Mouse (Mus musculus): ENCODE data around the gene Sptbn2. TPM values are rescaled to one million over a fixed set of nuclear protein-coding genes. Genes with fewer than 3 reads are reported as not detected.

The Sptbn2 gene
- polyA plus RNA-seq, 1 experiment from 2014 or later = 0.51 TPM

DNA sequence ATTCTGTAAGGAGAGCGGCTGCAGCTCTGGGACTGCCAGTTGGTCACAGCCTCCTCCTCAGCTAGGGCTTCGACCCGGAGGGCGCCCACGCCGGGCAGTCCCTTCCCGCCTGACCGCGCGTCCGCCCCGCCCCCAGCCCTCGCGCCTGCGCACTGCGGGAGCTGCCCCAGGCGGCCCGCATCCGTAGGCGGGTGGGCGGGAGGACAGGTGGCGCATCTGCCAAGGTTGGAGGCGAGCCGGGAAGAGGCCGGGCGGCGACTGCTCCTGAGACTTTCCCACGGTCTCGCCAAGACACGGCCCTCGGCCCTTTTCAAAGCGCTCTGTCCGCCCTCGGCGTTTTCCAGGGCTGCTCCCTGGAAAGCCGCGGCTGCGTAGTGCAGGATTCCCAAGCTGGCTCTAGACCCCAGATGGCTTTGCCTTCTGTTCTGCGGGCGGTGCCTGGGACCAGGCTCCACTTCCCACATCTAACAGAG, 12.7 kb upstream of the Sptbn2 start, which contains the start of gene Gm960:
Gene Gm960 (minus strand): TSS at position 464 of the 473 bp plus-strand sequence.
- TF ChIP-seq CTCF (IDR thresholded peaks at IDR 0.05) (no peak), EP300 (IDR thresholded peaks at IDR 0.05) (no peak)
- Histone ChIP-seq H3K27me3 (replicated peaks; ENCODE audit: insufficient read depth, low read length) (peaks cover 40% of the 10 kb centered on the region), H3K9ac (replicated peaks; ENCODE audit: low read depth) (no peak within 1 kb of the TSS), H3K36me3 (ENCODE audit: insufficient read depth, low read length) (no peaks in the 10 kb centered on the region), H3K9me3 (ENCODE audit: low read length) (no peaks in the 10 kb centered on the region), H3K27ac (ENCODE audit: low read length) (no peak within 1 kb of the TSS), H3K4me2 (replicated peaks; ENCODE audit: low read depth, low read length) (peak within 1 kb of the TSS; percentile 88), H3K4me1 (ENCODE audit: insufficient read depth, low read depth, low read length) (peaks cover 4% of the 10 kb centered on the region), H3K4me3 (ENCODE audit: low read depth, low read length) (peak within 1 kb of the TSS; percentile 46)
- DNase-seq (ENCODE audit: low spot score) = peak; percentile 46
- WGBS = under 1% methylated on average over 28 of the region's 40 CpGs
- ATAC-seq = peak; percentile 65

DNA sequence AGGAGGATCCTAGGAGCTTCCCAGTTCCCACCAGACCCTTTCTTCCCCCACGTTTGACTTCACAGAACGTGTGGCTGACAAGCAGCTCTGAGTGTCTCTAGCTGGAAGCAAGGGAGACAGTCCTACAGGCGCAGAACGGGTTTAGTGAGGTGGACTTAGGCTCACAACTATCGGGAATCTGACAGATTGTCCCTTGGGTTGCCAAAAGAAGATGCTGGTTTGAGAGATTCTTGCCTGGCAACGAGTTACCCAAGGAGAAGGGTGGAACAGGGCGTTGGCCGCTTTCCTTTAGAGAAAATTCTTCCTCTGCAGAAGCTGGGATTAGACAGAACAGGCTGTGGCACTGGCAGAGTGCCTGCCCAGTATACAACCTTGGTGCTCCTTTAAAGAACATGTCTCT, 12.1 kb upstream of the Sptbn2 start:
- 24% methylated on average over 8 of the region's 8 CpGs for WGBS
- Histone ChIP-seq H3K4me2 (replicated peaks; ENCODE audit: low read depth, low read length) (no peak overlapping the region), H3K9ac (replicated peaks; ENCODE audit: low read depth) (no peak overlapping the region), H3K36me3 (ENCODE audit: insufficient read depth, low read length) (no peaks in the 10 kb centered on the region), H3K4me1 (ENCODE audit: insufficient read depth, low read depth, low read length) (peaks cover 4% of the 10 kb centered on the region), H3K9me3 (ENCODE audit: low read length) (no peaks in the 10 kb centered on the region), H3K4me3 (ENCODE audit: low read depth, low read length) (no peak overlapping the region), H3K27ac (ENCODE audit: low read length) (no peak overlapping the region), H3K27me3 (replicated peaks; ENCODE audit: insufficient read depth, low read length) (peaks cover 40% of the 10 kb centered on the region)
- TF ChIP-seq CTCF (IDR thresholded peaks at IDR 0.05) (no peak), EP300 (IDR thresholded peaks at IDR 0.05) (no peak)
- ATAC-seq = no peak
- no peak for DNase-seq (ENCODE audit: low spot score)

DNA sequence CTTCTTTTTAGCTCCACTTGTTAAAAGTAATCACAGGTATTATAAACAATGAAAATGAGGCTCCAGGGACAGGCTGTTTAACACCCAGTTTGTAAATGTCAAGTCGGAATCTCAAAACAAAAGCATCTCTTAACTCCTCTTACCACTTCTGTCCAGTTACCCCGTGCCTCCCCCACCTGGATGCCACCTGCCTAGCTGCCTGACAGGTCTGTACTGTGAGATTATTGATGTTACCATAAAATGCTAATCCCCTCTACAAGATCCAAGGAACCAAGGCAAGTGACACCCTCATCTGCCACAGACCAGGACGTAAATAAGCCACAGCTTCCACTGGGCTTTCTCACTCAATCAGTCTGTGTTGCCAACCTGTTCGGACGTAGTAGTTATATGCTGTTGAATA, 11.1 kb upstream of the Sptbn2 start:
- DNase-seq (ENCODE audit: low spot score) (no peak), ATAC-seq (no peak)
- Histone ChIP-seq H3K4me2 (replicated peaks; ENCODE audit: low read depth, low read length) (no peak overlapping the region), H3K9ac (replicated peaks; ENCODE audit: low read depth) (no peak overlapping the region), H3K4me3 (ENCODE audit: low read depth, low read length) (no peak overlapping the region), H3K36me3 (ENCODE audit: insufficient read depth, low read length) (no peaks in the 10 kb centered on the region), H3K27me3 (replicated peaks; ENCODE audit: insufficient read depth, low read length) (peaks cover 40% of the 10 kb centered on the region), H3K4me1 (ENCODE audit: insufficient read depth, low read depth, low read length) (peaks cover 4% of the 10 kb centered on the region), H3K27ac (ENCODE audit: low read length) (no peak overlapping the region), H3K9me3 (ENCODE audit: low read length) (no peaks in the 10 kb centered on the region)
- WGBS = 51% methylated on average over 5 of the region's 5 CpGs
- no peak for TF ChIP-seq EP300 (IDR thresholded peaks at IDR 0.05)
- TF ChIP-seq CTCF (IDR thresholded peaks at IDR 0.05) = no peak

DNA sequence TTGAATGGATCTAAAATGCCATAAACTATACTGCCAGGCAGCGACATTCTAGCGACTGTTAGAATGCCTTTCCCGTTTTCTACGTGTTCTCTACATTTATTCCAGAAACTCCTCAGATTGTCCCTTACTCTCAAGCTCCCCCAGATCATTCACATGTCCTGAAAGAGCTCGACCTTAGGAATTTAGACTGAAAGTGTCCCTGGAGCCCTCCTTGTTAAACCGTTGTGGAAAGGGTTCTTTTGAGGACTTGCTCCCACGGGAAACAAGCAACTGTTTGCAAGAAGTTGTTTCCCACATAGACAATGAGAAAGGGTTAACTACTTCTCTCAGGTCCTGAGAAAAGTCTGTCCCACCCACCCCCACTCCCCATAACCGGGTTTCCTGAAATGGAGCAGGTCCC, 10.3 kb upstream of the Sptbn2 start:
- H3K4me3 ChIP-seq (ENCODE audit: low read depth, low read length) = no peak overlapping the region
- ATAC-seq (no peak), DNase-seq (ENCODE audit: low spot score) (no peak)
- TF ChIP-seq EP300 (IDR thresholded peaks at IDR 0.05) (no peak), CTCF (IDR thresholded peaks at IDR 0.05) (no peak)
- H3K27me3 ChIP-seq (replicated peaks; ENCODE audit: insufficient read depth, low read length) = peaks cover 40% of the 10 kb centered on the region
- no peak overlapping the region for H3K9ac ChIP-seq (replicated peaks; ENCODE audit: low read depth)
- 65% methylated on average over 8 of the region's 8 CpGs for WGBS
- H3K9me3 ChIP-seq (ENCODE audit: low read length) = no peaks in the 10 kb centered on the region
- H3K4me2 ChIP-seq (replicated peaks; ENCODE audit: low read depth, low read length) = no peak overlapping the region
- H3K36me3 ChIP-seq (ENCODE audit: insufficient read depth, low read length) = no peaks in the 10 kb centered on the region
- H3K27ac ChIP-seq (ENCODE audit: low read length) = no peak overlapping the region
- peaks cover 4% of the 10 kb centered on the region for H3K4me1 ChIP-seq (ENCODE audit: insufficient read depth, low read depth, low read length)

DNA sequence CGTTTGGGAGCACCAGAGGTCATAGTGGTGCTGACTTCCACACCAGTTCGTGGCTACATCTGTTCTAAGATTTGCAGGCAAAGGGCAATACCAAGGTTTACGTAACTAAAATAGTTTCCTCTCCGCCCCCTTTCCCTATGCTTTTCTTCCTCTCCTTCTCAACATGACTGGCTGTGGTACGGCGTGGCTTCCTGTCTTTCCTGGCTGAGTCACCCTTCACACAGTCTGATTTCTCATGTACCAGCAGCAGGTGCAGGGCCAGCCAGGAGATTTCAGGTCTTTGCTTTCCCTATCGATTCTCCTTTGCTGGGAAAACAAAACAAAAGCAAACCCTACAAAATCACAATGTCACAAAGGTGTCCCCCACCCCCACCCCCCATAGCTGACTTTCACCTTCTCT, 9.7 kb upstream of the Sptbn2 start:
- Histone ChIP-seq H3K36me3 (ENCODE audit: insufficient read depth, low read length) (no peaks in the 10 kb centered on the region), H3K27me3 (replicated peaks; ENCODE audit: insufficient read depth, low read length) (peaks cover 40% of the 10 kb centered on the region), H3K9ac (replicated peaks; ENCODE audit: low read depth) (no peak overlapping the region), H3K9me3 (ENCODE audit: low read length) (no peaks in the 10 kb centered on the region), H3K4me3 (ENCODE audit: low read depth, low read length) (no peak overlapping the region), H3K27ac (ENCODE audit: low read length) (no peak overlapping the region), H3K4me1 (ENCODE audit: insufficient read depth, low read depth, low read length) (peaks cover 4% of the 10 kb centered on the region), H3K4me2 (replicated peaks; ENCODE audit: low read depth, low read length) (no peak overlapping the region)
- ATAC-seq (no peak), DNase-seq (ENCODE audit: low spot score) (no peak)
- WGBS = 28% methylated on average over 7 of the region's 7 CpGs
- TF ChIP-seq EP300 (IDR thresholded peaks at IDR 0.05) = no peak
- no peak for TF ChIP-seq CTCF (IDR thresholded peaks at IDR 0.05)

DNA sequence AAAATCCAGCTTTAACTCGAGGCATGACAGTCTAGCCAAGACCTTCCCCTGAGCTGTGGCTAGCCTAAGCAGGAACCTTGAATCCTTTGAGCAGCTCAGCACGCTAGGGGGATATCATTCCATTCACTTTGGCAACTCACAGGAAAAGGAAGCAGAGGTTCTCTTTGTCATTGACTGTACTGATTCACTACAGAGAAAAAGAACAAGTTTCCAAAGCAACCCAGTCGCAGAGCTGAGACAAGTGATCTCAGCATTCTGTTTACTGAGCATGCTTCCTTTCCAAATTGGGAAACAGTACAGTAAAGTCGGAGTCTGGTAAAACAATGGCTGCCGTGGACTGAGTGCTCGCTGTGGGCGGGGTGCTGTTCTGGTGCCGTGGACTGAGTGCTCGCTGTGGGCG, 2.2 kb upstream of the Sptbn2 start:
- no peaks in the 10 kb centered on the region for H3K36me3 ChIP-seq (ENCODE audit: insufficient read depth, low read length)
- TF ChIP-seq CTCF (IDR thresholded peaks at IDR 0.05) (no peak), EP300 (IDR thresholded peaks at IDR 0.05) (no peak)
- ATAC-seq (peak; percentile 47), DNase-seq (ENCODE audit: low spot score) (peak; percentile 41)
- WGBS = 64% methylated on average over 10 of the region's 10 CpGs
- H3K4me3 ChIP-seq (ENCODE audit: low read depth, low read length) = no peak overlapping the region
- H3K27me3 ChIP-seq (replicated peaks; ENCODE audit: insufficient read depth, low read length) = peaks cover 40% of the 10 kb centered on the region
- H3K9me3 ChIP-seq (ENCODE audit: low read length) = no peaks in the 10 kb centered on the region
- no peak overlapping the region for H3K27ac ChIP-seq (ENCODE audit: low read length)
- peaks cover 3% of the 10 kb centered on the region; the same call in 1 of the 2 replicates for H3K4me1 ChIP-seq (ENCODE audit: insufficient read depth, low read depth, low read length)
- H3K4me2 ChIP-seq (replicated peaks; ENCODE audit: low read depth, low read length) = no peak overlapping the region
- H3K9ac ChIP-seq (replicated peaks; ENCODE audit: low read depth) = no peak overlapping the region
